Mouse (Mus musculus): ENCODE results near the gene Pdc. TPM values are rescaled to one million over a fixed set of nuclear protein-coding genes. Genes with fewer than 3 reads are reported as not detected.
"Not testable (repeated sequence)": the region's sequence is repeated elsewhere in the genome, so short reads cannot be mapped to it uniquely, and the experiment has no call there.

The Pdc gene
- under 1 TPM; 0.21 to 0.64 TPM for total RNA-seq (2021)
- long read RNA-seq, experiment 1 = 0 reads
- long read RNA-seq, experiment 2 = 0 reads

GRCm38 (mm10) chr1:150319205-150319604 is at the start of gene Pdc:
Gene Pdc (plus strand): TSS chr1:150319417.
- no peak for DNase-seq (ENCODE audit: low spot score in 2 of 2)

DNA sequence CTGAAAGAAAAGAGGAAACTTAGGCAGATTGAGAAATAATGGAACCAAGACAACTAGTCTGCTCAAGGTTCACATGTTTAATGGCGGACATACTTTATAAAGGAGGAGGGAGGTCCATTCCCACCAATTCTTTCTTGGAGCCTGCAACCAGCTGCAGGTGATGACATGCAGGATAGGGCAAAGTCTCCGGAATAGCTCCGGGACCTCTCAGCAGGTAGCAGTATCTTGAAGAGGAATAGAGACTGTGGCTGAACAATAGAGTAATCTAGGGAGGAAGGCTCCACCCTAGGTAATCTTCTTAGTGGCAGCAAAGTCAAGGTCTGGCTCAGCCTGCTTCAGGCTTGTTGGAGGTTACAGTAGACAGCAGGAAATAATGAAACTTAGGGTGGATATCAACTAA is 25.2 kb upstream of the Pdc start:
- DNase-seq (ENCODE audit: low spot score in 2 of 2) = not testable (repeated sequence)

- no peak for DNase-seq (ENCODE audit: low spot score in 2 of 2)
These were observed 11.6 kb upstream of the Pdc start for GRCm38 (mm10) chr1:150307599-150307998.

GRCm38 (mm10) chr1:150335111-150335510 is 15.9 kb downstream of the Pdc start:
- no peak for DNase-seq (ENCODE audit: low spot score in 2 of 2)

DNA sequence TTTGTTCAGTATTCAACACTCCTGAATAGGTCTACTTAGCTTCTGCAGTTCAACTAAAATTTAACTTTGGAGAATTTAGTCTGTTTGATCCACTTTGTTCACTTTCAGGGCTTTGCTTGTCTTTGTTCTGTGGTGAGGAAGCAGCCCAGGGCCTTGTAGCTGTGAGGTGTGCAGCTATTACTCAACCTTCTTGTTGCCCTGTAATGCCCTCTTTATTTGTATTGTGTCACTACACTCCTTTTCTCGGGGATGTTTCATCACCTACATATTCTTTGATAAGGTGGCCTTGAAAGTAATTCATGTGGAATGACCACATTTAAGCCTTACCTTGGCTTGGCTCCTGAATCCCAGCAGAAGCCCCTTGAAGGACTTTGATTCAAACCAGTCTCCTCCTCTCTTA is 41.6 kb downstream of the Pdc start:
- DNase-seq (ENCODE audit: low spot score in 2 of 2) = no peak

DNA sequence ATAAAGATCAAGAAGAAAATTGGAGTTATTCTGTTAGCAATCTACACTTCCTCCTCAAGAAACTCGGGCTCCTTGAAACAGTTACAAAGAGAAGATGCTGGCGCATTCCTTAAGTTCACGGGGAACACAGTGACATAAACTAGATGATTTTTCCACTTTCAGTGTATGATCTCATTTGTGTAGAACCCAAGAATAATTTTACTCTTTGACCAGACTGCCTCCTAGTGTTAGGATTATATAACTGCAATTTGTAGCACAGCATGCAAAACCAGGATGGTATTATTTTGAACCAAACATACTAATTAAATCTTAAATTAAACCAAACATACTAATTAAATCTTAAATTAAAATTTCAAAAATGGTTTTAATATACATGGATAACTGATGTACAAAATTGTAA is 53.7 kb downstream of the Pdc start:
- no peak for DNase-seq (ENCODE audit: low spot score in 2 of 2)

DNA sequence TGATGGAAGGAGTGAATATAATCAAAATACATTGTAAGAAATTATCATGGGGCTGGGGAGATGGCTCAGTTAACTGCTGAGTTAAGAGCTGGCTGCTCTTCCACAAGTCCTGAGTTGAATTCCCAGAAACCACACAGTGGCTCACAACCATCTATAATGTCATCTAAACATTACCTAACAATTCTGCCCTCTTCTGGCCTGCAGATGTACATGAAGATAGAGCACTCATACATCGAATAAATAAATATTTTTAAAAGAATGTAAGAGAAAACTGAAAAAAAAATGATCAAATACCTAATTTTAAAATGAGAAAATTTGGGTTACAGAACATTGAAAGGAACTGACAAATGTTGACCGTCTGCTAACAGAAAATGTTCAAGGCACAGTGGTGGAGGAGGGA is 55.0 kb downstream of the Pdc start:
- DNase-seq (ENCODE audit: low spot score in 2 of 2) = no peak

Other genes starting within 250 kb of the Pdc start
- 1 to 10 TPM in 1 of 2 experiments, under 1 TPM in 1; 0.34 to 1.4 TPM for gene Ptgs2, start 219.4 kb upstream of the Pdc start, total RNA-seq (2021)
- 100 to 1,000 TPM; 124 to 130 TPM for gene Tpr, start 73.4 kb downstream of the Pdc start, total RNA-seq (2021)
- 10 to 100 TPM; 26.0 to 26.5 TPM for gene Odr4, start 73.7 kb downstream of the Pdc start, total RNA-seq (2021)
- 1 to 10 TPM in 1 of 2 experiments, under 1 TPM in 1; 0.73 to 1.6 TPM for gene Prg4, start 146.7 kb downstream of the Pdc start, total RNA-seq (2021)